Mouse (Mus musculus): ENCODE measurements around the gene P4hb. TPM values are rescaled to one million over a fixed set of nuclear protein-coding genes. Genes with fewer than 3 reads are reported as not detected.
"Not testable (repeated sequence)": the region's sequence is repeated elsewhere in the genome, so short reads cannot be mapped to it uniquely, and the experiment has no call there.

P4hb gene
- polyA plus RNA-seq, 1 experiment from 2014 or later, result 791 TPM

DNA sequence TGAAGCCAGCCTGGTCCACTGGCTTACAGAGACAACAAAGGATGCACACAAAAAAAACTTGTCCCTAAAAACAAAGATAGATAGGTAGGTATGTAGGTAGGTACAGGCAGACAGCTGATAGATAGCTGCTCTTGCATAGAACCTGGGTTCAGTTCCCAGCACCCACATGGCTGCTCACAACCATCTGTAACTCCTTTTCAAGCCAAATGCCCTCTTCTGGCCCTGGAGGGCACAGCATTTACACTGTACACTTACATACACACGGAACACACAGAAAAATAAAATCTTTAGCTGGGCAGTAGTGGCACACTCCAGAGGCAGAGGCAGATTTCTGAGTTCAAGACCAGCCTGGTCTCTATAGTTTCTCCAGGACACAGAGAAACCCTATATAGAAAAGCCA, 10.9 kb upstream of the P4hb start:
- Histone ChIP-seq H3K27me3 (no peaks in the 10 kb centered on the region), H3K4me2 (replicated peaks) (no peak overlapping the region), H3K4me3 (no peak overlapping the region), H3K9me3 (peaks cover 6% of the 10 kb centered on the region; the same call in 1 of the 2 replicates), H3K27ac (no peak overlapping the region), H3K9ac (no peak overlapping the region), H3K4me1 (peaks cover 24% of the 10 kb centered on the region), H3K36me3 (peaks cover 62% of the 10 kb centered on the region)
- no peak for ATAC-seq (ENCODE audit: low FRiP score, low read depth)
- WGBS, result 93% methylated on average over 1 of the region's 1 CpGs

GRCm38 (mm10) chr11:120582982-120583293, 9.9 kb upstream of the P4hb start:
- H3K4me3 ChIP-seq; H3K4me2 ChIP-seq (replicated peaks); H3K9ac ChIP-seq; ATAC-seq (ENCODE audit: low FRiP score, low read depth); H3K27ac ChIP-seq; H3K27me3 ChIP-seq; H3K9me3 ChIP-seq: not testable (repeated sequence)
- Histone ChIP-seq H3K36me3 (peaks cover 62% of the 10 kb centered on the region), H3K4me1 (peaks cover 24% of the 10 kb centered on the region)
- 87% methylated on average over 2 of the region's 2 CpGs for WGBS

DNA sequence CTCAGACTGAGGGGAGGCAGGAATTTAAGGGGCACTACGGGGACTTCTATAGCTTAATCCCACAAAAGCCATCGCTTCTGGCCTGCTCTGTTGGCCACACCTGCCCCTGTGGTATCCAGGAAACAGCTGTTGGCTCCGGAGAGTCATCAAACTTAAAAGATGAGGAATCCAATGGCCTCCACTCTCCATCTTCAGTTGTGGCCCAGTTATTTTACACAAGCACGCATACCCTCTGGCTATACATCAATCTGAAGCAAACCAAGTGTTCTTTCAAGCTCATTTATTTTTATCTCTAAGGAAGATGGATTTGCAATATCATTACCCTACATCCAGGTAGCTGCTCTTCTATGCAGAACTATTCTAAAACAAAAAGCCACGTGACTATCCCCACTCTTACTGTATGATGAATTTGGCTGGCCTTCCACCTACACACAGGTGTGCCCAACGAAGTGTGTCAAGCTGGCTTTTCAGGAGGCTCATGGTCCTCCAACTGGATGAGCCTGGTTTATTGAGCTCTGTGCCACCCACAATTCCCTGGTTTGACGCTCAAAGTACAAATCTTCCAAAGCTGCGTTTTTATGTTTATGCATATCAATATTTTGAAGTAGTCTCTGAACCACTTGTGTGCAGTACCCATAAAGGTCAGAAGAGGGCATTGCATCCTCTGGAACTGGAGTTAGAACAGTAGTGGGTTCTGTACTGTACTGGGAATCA, 9.4 kb upstream of the P4hb start:
- Histone ChIP-seq H3K36me3 (peaks cover 62% of the 10 kb centered on the region), H3K27ac (peak overlapping the region; percentile 92), H3K9ac (peak overlapping the region; percentile 93), H3K4me1 (peaks cover 24% of the 10 kb centered on the region), H3K4me3 (peak overlapping the region; percentile 69), H3K27me3 (no peaks in the 10 kb centered on the region), H3K4me2 (replicated peaks) (peak overlapping the region; percentile 98), H3K9me3 (peaks cover 6% of the 10 kb centered on the region; the same call in 1 of the 2 replicates)
- 0 out of 2 replicates have a peak, but pooled peaks have one; percentile 3 for ATAC-seq (ENCODE audit: low FRiP score, low read depth)
- 61% methylated on average over 8 of the region's 8 CpGs for WGBS

DNA sequence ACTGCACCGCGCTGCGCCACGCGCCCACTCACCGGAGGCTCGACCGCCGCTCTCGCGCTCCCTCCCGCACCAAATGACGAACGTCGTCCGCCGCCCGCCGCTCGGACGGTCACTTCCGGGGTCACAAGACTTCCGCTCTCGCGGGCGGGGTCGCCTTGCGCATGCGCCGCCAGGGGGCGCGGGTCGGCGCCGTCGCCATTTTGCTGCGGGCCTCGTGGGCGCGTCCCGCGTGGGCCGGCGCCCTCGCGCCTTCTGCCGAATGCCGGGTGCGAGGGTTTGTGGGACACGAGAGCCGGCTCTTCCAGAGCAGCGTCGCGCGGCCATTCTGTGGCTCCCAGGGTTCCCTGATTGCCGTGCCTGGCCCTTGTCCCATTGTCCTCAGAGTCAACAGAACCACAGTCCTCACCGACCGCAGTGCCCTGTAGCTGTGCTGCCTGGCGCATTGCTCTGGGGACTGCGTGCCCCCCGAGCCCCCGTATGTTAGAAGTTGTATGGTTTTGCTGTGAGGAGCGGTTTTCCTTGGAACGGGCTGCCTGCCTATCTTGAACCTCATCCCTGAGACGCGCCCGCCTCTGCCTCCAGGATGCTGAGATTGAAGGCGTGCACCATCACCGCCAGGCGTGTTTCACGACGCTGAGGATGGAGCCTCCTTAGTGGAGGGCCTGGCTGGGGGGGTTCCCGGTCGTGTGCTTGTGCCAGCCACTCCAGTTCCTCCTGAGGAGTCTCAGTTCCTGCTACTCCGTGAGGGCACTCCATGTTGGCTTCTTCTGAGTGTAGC, 8.6 kb upstream of the P4hb start, which contains the start of gene Arhgdia:
Gene Arhgdia (minus strand): TSS at position 135 of the 778 bp plus-strand sequence.
- H3K4me1 ChIP-seq, result peaks cover 24% of the 10 kb centered on the region
- peaks cover 63% of the 10 kb centered on the region for H3K36me3 ChIP-seq
- peak within 1 kb of the TSS; percentile 92 for H3K27ac ChIP-seq
- no peaks in the 10 kb centered on the region for H3K27me3 ChIP-seq
- peaks cover 6% of the 10 kb centered on the region; the same call in 1 of the 2 replicates for H3K9me3 ChIP-seq
- H3K4me3 ChIP-seq, result peak within 1 kb of the TSS; percentile 69
- ATAC-seq (ENCODE audit: low FRiP score, low read depth), result peak; percentile 55
- peak within 1 kb of the TSS; percentile 93 for H3K9ac ChIP-seq
- 5% methylated on average over 57 of the region's 75 CpGs for WGBS
- peak within 1 kb of the TSS; percentile 98 for H3K4me2 ChIP-seq (replicated peaks)

- peak overlapping the region; percentile 69 for H3K4me3 ChIP-seq
- H3K27ac ChIP-seq, result peak overlapping the region; percentile 92
- H3K4me1 ChIP-seq, result peaks cover 24% of the 10 kb centered on the region
- peaks cover 57% of the 10 kb centered on the region for H3K36me3 ChIP-seq
- no peaks in the 10 kb centered on the region for H3K27me3 ChIP-seq
- H3K9me3 ChIP-seq, result peaks cover 6% of the 10 kb centered on the region; the same call in 1 of the 2 replicates
- ATAC-seq (ENCODE audit: low FRiP score, low read depth), result peak; percentile 26; the same call in 1 of the 2 replicates
- peak overlapping the region; percentile 98 for H3K4me2 ChIP-seq (replicated peaks)
- under 1% methylated on average over 36 of the region's 44 CpGs for WGBS
- peak overlapping the region; percentile 93 for H3K9ac ChIP-seq
Observed at GRCm38 (mm10) chr11:120580871-120581331, 7.8 kb upstream of the P4hb start.

- Histone ChIP-seq H3K36me3 (peaks cover 50% of the 10 kb centered on the region), H3K4me3 (peak overlapping the region; percentile 69), H3K9me3 (peaks cover 6% of the 10 kb centered on the region; the same call in 1 of the 2 replicates), H3K27me3 (no peaks in the 10 kb centered on the region), H3K4me2 (replicated peaks) (peak overlapping the region; percentile 98), H3K27ac (peak overlapping the region; percentile 92), H3K9ac (peak overlapping the region; percentile 93), H3K4me1 (peaks cover 24% of the 10 kb centered on the region)
- ATAC-seq (ENCODE audit: low FRiP score, low read depth), result no peak
- WGBS, result 61% methylated on average over 7 of the region's 7 CpGs
Observed at GRCm38 (mm10) chr11:120580190-120580589, 7.1 kb upstream of the P4hb start.

- Histone ChIP-seq H3K9me3 (peaks cover 6% of the 10 kb centered on the region; the same call in 1 of the 2 replicates), H3K4me2 (replicated peaks) (peak overlapping the region; percentile 98), H3K36me3 (peaks cover 45% of the 10 kb centered on the region), H3K9ac (peak overlapping the region; percentile 93), H3K4me1 (peaks cover 27% of the 10 kb centered on the region), H3K4me3 (peak overlapping the region; percentile 69), H3K27ac (peak overlapping the region; percentile 92; the same call in 1 of the 2 replicates), H3K27me3 (no peaks in the 10 kb centered on the region)
- no peak for ATAC-seq (ENCODE audit: low FRiP score, low read depth)
- 64% methylated on average over 15 of the region's 15 CpGs for WGBS
Observed at GRCm38 (mm10) chr11:120579316-120580107, 6.5 kb upstream of the P4hb start.

DNA sequence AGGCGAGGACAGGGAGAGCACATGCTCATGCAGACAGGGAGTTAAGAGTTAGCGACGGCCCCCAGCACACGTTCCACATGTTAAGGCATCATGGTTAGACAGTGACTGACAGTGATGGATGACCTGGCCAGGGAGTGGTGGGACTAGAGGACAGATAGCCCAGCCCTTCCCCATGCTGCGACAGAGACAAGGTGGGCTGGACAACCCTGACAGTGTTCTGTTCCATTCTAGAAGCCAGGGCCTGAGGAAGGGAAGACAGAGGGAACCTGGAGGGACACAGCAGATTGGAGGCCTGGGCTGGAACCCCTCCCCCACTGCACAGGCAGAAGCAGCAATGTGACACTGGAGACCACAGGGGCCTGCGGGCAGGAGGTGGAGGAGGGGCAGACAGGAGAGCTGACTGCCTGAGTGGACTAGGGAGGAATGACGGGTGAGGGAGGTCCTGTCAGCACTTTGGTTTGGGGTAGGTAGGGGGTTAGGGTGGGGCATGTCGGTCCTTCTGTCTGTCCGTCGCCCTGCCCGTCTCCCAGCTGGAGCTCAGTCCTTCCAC, 5.7 kb upstream of the P4hb start:
- ATAC-seq (ENCODE audit: low FRiP score, low read depth), result no peak
- H3K4me2 ChIP-seq (replicated peaks), result no peak overlapping the region
- no peaks in the 10 kb centered on the region for H3K27me3 ChIP-seq
- H3K4me3 ChIP-seq, result no peak overlapping the region
- peaks cover 1% of the 10 kb centered on the region; the same call in 1 of the 2 replicates for H3K9me3 ChIP-seq
- H3K27ac ChIP-seq, result no peak overlapping the region
- H3K36me3 ChIP-seq, result peaks cover 37% of the 10 kb centered on the region
- WGBS, result 70% methylated on average over 11 of the region's 11 CpGs
- peaks cover 32% of the 10 kb centered on the region for H3K4me1 ChIP-seq
- H3K9ac ChIP-seq, result peak overlapping the region; percentile 39; the same call in 1 of the 2 replicates

DNA sequence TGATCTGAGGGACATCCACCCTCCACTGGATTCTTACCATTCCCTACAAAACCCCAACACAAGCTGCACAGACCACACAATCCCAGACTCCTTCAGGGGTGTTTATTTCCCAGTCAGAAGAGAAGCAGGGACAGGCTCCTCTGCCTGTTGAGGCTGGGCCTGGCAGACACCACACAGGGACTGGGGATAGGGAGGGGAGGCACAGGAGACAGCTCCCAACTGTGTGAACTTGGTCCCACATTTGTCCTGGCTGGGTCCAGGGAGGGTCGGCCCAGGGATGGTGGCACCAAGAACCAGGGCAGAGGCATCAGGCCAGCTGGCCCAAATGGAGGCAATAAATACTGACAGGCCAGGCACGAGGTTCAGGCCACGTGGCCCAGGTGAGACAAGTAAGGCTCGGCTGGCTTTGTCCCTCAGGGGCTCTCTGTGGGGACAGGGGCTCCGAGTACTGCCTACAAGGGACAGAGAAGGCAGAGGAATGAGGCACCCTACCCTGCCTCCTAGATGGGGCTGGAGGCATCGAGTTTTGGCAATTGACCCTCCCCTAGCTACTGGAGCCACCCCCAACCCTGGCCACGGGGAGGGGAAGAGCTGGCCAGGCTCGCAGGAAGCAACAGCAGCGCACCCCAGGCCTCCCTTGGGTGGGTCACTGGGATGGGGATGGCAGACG, 5.1 kb upstream of the P4hb start:
- H3K27me3 ChIP-seq, result no peaks in the 10 kb centered on the region
- no peak; the same call in 1 of the 2 replicates for ATAC-seq (ENCODE audit: low FRiP score, low read depth)
- peaks cover 37% of the 10 kb centered on the region for H3K36me3 ChIP-seq
- H3K4me1 ChIP-seq, result peaks cover 32% of the 10 kb centered on the region
- no peak overlapping the region for H3K4me3 ChIP-seq
- H3K9me3 ChIP-seq, result no peaks in the 10 kb centered on the region
- WGBS, result 81% methylated on average over 10 of the region's 10 CpGs
- 0 out of 2 replicates have a peak overlapping the region, but pooled peaks have one; percentile 39 for H3K9ac ChIP-seq
- no peak overlapping the region for H3K27ac ChIP-seq
- no peak overlapping the region for H3K4me2 ChIP-seq (replicated peaks)

- ATAC-seq (ENCODE audit: low FRiP score, low read depth), result no peak
- Histone ChIP-seq H3K27me3 (no peaks in the 10 kb centered on the region), H3K4me2 (replicated peaks) (no peak overlapping the region), H3K36me3 (peaks cover 37% of the 10 kb centered on the region), H3K27ac (no peak overlapping the region), H3K9me3 (no peaks in the 10 kb centered on the region), H3K9ac (no peak overlapping the region), H3K4me3 (no peak overlapping the region), H3K4me1 (peaks cover 31% of the 10 kb centered on the region)
- WGBS, result 85% methylated on average over 7 of the region's 7 CpGs
Observed at GRCm38 (mm10) chr11:120577211-120578023, 4.4 kb upstream of the P4hb start.
